Mouse (Mus musculus) small intestine, adult 2 months (tissue): ENCODE results near the gene Crhr2. TPM values are rescaled to one million over a fixed set of nuclear protein-coding genes. Genes with fewer than 3 reads are reported as not detected.

Source experiments
- H3K27ac ChIP-seq: fragments of 200-500 bp; 2 replicates; pipeline ENCODE4 v1.5.1; 2012; ENCODE audit warnings: low read depth, low read length, control low read depth, inconsistent platforms; ENCODE audit not compliant: insufficient read depth
- H3K27me3 ChIP-seq: fragments of 200-500 bp; 2 replicates; pipeline ENCODE4 v1.6.1; 2012; ENCODE audit warnings: mild to moderate bottlenecking, moderate library complexity, low read length, inconsistent platforms; ENCODE audit not compliant: control insufficient read depth, insufficient read depth
- H3K36me3 ChIP-seq: fragments of 200-500 bp; 2 replicates; pipeline ENCODE4 v1.6.1; 2012; ENCODE audit warnings: mild to moderate bottlenecking, low read length, control low read depth, inconsistent platforms; ENCODE audit not compliant: control insufficient read depth, insufficient read depth
- H3K4me1 ChIP-seq: fragments of 200-500 bp; 2 replicates; pipeline ENCODE4 v1.6.1; 2012; ENCODE audit warnings: low read length, inconsistent platforms, mixed read lengths; ENCODE audit not compliant: control insufficient read depth, insufficient read depth, insufficient read length
- H3K4me3 ChIP-seq: fragments of 200-500 bp; 2 replicates; pipeline ENCODE4 v1.5.1; 2012; ENCODE audit warnings: low read depth, mild to moderate bottlenecking, control low read depth, inconsistent platforms, low read length, moderate library complexity
- CTCF ChIP-seq: fragments of 200-500 bp; IDR thresholded peaks from 2 replicates; pipeline ENCODE4 v1.5.1; 2012; ENCODE audit warnings: low read depth, mild to moderate bottlenecking, control low read depth, inconsistent platforms, low read length, moderate library complexity, mixed read lengths; ENCODE audit not compliant: insufficient replicate concordance, insufficient read length; ENCODE audit errors: extremely low read depth
- POLR2A ChIP-seq: fragments of 200-500 bp; IDR thresholded peaks from 2 replicates; pipeline ENCODE4 v1.6.1; 2012; ENCODE audit warnings: low read depth, mild to moderate bottlenecking, control low read depth, inconsistent platforms, low read length, moderate library complexity
- WGBS: fragments of 180-500 bp; shearing (Covaris S2); methylation state at CpG from one replicate; pipeline ENCODE4 v1.1.7; 2018; 5-methylcytosine and 5-hydroxymethylcytosine counted together
- polyA plus RNA-seq: library from polyadenylated mRNA; depleted of rRNA; stranded (reverse); fragments of >200 nt; gene quantifications from 2 replicates; pipeline ENCODE4 v1.2.3, GENCODE M21; 2012

Gene Crhr2
- polyA plus RNA-seq, 1 experiment: 0.51 TPM

DNA sequence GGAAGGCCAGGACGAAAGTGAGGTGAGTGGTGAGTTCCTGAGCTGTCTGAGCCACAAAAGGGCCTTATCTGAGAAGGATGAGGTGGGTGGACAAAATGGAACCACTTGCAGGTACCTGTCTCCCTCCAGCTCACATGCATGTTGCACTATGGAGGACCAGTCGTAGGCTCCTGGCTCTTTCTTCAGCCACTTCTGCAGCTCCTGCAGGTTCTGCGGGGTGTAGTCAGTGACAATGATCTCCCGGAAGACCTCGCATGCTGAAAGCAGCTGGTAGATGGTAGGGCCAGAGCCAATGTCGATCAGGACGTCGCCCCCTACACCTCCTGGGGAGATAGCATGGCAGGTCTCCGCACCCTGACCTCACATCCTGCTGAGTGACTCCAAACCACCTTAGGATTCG, 40.4 kb upstream of the Crhr2 start:
- H3K27me3 ChIP-seq: no peaks in the 10 kb centered on the region
- 89% methylated on average over 10 of the region's 10 CpGs for WGBS
- H3K4me1 ChIP-seq: peaks cover 9% of the 10 kb centered on the region; the same call in 1 of the 2 replicates
- TF ChIP-seq CTCF (no peak), POLR2A (no peak)
- no peaks in the 10 kb centered on the region for H3K36me3 ChIP-seq
- no peak overlapping the region for H3K27ac ChIP-seq
- H3K4me3 ChIP-seq: no peak overlapping the region

DNA sequence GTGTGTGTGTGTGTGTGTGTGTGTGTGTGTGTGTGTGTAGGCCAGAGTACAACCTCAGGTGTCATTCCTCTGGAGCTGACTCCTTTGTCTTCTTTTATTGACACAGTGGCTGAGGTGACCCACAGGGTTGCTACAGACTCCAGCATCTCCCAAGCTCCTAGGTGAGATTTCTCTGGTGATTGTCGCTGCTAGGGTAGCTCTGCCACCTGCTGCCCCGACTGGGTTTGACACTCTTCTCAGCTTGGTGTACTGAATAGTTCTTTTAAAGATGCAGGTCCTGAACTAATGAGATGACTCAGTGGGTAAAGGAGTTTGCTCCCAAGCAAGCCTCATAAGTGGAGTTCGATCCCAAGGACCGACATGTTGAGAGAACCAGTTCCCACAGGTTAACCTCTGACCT, 38.8 kb upstream of the Crhr2 start:
- no peak for TF ChIP-seq CTCF
- no peak overlapping the region for H3K4me3 ChIP-seq
- WGBS: 51% methylated on average over 4 of the region's 4 CpGs

DNA sequence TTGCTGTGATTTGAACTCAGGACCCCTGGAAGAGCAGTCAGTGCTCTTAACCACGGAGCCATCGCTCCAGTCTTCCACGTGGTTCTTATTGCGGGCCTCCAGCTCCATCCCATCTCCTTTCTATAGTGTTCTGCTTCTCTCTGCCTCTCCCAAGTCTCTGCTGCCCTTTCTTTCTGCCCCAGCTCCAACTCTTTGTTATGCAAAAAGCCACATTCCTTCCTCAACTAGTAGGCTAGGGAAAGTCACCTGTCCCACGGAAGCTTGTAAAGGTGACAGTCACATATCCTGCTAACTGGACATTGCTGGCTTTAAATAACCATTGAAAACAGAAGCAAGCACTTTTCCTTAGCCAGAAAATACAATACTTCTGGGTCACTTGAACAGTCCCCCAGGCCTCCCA, 37.0 kb upstream of the Crhr2 start:
- H3K27ac ChIP-seq: no peak overlapping the region
- WGBS: 89% methylated on average over 5 of the region's 5 CpGs
- no peak overlapping the region for H3K4me3 ChIP-seq
- TF ChIP-seq POLR2A (no peak), CTCF (no peak)
- H3K4me1 ChIP-seq: no peaks in the 10 kb centered on the region
- no peaks in the 10 kb centered on the region for H3K27me3 ChIP-seq
- no peaks in the 10 kb centered on the region for H3K36me3 ChIP-seq

More for the DNA sequence above, 38.8 kb upstream of the Crhr2 start:
- H3K36me3 ChIP-seq: no peaks in the 10 kb centered on the region
- peaks cover 7% of the 10 kb centered on the region; the same call in 1 of the 2 replicates for H3K4me1 ChIP-seq
- H3K27ac ChIP-seq: no peak overlapping the region
- H3K27me3 ChIP-seq: no peaks in the 10 kb centered on the region

DNA sequence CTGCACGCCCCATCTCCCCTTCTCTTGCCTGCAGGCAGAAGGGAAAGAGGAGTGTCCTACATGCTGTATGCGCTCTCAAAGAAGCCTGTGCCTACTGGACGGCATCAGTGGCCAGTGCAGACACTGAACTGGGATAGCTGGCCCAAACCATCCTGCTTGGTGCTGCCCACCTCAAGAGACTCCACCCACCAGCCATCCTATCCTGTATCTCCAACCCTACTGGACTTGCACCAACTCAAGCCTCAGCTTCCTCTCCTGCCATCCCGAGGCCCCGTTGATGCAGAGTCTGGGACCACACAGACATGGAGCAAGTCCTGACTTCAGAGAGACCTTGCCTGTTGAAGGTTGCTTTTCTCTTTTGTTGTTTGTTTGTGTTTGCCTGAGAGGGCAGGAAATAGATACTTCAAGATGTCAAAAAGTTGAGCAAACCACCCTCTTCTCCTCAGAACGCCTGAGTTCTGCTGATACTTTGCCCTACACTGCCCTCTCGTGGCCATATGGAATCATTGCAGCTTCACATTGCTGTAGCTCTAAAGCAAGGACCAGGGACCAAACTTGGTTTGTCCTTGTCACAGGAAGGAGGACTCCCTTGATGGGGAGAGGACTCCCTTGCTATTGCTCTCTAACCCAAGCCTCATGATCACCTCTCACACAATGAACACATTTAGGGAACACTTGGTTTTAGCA, 34.1 kb upstream of the Crhr2 start:
- no peaks in the 10 kb centered on the region for H3K27me3 ChIP-seq
- TF ChIP-seq CTCF (peak; percentile 70; the same call in 1 of the 2 replicates), POLR2A (no peak)
- H3K4me1 ChIP-seq: no peaks in the 10 kb centered on the region
- H3K36me3 ChIP-seq: no peaks in the 10 kb centered on the region
- H3K4me3 ChIP-seq: no peak overlapping the region
- WGBS: 54% methylated on average over 7 of the region's 7 CpGs
- H3K27ac ChIP-seq: no peak overlapping the region

DNA sequence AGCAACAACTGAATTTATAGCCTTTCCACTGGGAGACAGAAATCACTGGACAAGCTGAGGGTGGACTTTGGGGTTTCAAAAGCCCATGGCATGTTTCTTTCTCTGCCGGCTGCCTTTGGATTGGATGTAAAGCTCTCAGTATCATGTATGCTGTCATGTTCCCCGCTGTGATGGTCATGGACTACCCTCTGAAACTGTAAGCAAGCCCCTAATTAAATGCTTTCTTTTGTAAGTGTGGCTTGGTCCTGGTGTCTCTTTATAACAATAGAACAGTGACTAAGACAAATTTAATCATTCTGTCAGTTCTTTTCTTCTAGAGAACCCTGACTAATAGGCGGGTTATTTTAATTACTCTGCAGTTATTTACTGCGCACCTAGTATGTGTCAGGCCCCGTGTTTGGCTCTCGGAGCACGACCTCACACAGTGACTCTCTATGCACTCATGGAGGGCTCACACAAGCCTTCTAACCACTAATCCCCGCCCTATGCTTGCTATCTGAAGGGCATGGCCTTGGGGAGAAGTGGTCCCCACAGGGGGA, 30.3 kb upstream of the Crhr2 start:
- no peaks in the 10 kb centered on the region for H3K27me3 ChIP-seq
- 79% methylated on average over 8 of the region's 8 CpGs for WGBS

DNA sequence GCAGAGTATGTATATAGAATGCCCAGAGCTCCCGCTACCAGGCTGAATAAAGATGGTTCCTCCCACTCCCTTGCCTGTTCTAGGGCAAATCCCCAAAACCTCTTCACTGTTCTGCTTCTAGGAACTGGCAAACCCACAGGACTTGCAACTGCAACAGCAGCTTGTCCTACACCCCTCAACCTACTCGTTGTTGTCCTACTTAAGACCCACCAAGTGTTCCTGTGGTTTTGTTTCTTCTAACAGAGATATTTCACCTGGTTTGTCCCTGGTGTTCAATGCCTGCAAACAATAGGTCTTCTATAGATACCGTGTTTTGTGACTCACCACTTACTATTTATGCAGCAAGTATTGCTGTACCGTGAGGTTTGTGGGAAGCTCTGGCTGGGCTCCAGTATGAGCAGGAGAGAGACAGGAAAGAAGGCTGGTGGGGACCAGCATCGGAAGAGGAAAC, 28.5 kb upstream of the Crhr2 start:
- no peaks in the 10 kb centered on the region for H3K27me3 ChIP-seq
- WGBS: 56% methylated on average over 5 of the region's 5 CpGs
- TF ChIP-seq CTCF: no peak
- TF ChIP-seq POLR2A: no peak
- no peak overlapping the region for H3K27ac ChIP-seq
- no peak overlapping the region for H3K4me3 ChIP-seq
- no peaks in the 10 kb centered on the region for H3K4me1 ChIP-seq
- no peaks in the 10 kb centered on the region for H3K36me3 ChIP-seq

More for the DNA sequence above, 30.3 kb upstream of the Crhr2 start:
- Histone ChIP-seq H3K27ac (no peak overlapping the region), H3K4me1 (no peaks in the 10 kb centered on the region), H3K4me3 (no peak overlapping the region), H3K36me3 (no peaks in the 10 kb centered on the region)
- TF ChIP-seq POLR2A (no peak), CTCF (no peak)

DNA sequence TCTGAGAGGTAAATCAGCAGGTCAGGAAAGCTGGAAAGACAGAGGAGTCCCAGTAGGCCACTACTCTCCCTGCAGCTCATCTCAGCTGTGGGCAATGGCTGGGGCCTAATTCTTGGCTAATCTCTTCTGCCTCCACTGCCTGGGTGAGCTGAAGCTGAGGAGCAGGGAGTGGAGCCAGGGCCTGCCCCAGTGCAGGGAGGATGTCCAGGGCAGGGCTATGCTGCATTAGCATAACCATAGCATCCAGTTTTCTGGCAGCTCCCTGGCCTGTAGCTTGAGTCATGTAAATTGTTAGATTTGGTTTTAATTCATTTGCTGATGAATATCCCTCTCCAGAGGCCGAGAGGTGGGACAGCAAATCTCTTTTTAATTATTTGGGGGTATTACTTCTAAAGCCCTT, 26.4 kb upstream of the Crhr2 start:
- Histone ChIP-seq H3K36me3 (no peaks in the 10 kb centered on the region), H3K4me3 (no peak overlapping the region), H3K27ac (no peak overlapping the region), H3K27me3 (no peaks in the 10 kb centered on the region), H3K4me1 (no peaks in the 10 kb centered on the region)
- TF ChIP-seq POLR2A (no peak), CTCF (no peak)
- 68% methylated on average over 1 of the region's 1 CpGs for WGBS

DNA sequence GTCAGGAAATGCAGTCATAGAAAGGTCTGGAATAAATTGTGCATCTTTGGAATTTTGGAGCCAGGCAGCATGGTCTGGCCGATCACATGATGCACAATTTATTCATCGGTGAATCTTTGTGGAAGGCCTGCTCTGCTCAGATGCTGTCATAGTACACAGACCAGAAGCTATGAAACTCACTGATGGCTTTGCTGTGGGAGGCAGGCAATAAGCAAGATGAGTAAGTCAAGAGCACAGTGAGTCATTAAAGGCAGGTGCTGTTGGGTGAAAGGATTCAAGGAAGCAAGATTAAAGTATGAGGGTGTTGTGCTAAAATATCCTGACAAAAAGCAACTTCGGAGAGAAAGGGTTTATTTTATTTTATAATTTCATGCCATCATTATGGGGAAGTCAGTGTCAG, 19.4 kb upstream of the Crhr2 start:
- no peaks in the 10 kb centered on the region for H3K4me1 ChIP-seq
- no peak for TF ChIP-seq CTCF
- no peak for TF ChIP-seq POLR2A
- 93% methylated on average over 3 of the region's 3 CpGs for WGBS

More for the DNA sequence above, 19.4 kb upstream of the Crhr2 start:
- H3K36me3 ChIP-seq: no peaks in the 10 kb centered on the region
- no peaks in the 10 kb centered on the region for H3K27me3 ChIP-seq
- H3K4me3 ChIP-seq: no peak overlapping the region
- no peak overlapping the region for H3K27ac ChIP-seq
